Mouse (Mus musculus) spleen, adult 12 weeks (tissue): ENCODE results near the gene Atp9a.

Experiments used
- DNase-seq: peaks from one replicate; pipeline ENCODE4 v3.0.0; 2022; ENCODE audit warnings: low spot score

The Atp9a gene

DNA sequence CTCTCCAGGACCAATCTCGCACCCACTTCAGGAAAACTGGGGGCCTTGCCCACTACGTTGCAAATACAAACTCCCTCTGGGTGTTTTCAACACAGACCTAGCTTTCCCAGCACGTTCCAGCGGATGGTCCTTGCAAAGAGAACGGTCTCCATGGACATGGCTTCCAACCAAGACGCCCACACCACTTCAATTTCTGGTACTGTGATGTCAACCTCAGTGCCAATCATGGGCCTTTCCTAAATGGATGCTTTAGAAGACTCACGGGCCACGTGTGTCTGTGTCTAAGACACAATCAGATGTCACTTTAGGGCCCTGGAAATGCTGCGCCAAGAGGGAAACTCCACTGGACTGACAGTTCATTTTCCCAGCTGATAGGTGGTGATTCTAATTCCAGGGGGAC, 60.7 kb downstream of the Atp9a start:
- DNase-seq: no peak

DNA sequence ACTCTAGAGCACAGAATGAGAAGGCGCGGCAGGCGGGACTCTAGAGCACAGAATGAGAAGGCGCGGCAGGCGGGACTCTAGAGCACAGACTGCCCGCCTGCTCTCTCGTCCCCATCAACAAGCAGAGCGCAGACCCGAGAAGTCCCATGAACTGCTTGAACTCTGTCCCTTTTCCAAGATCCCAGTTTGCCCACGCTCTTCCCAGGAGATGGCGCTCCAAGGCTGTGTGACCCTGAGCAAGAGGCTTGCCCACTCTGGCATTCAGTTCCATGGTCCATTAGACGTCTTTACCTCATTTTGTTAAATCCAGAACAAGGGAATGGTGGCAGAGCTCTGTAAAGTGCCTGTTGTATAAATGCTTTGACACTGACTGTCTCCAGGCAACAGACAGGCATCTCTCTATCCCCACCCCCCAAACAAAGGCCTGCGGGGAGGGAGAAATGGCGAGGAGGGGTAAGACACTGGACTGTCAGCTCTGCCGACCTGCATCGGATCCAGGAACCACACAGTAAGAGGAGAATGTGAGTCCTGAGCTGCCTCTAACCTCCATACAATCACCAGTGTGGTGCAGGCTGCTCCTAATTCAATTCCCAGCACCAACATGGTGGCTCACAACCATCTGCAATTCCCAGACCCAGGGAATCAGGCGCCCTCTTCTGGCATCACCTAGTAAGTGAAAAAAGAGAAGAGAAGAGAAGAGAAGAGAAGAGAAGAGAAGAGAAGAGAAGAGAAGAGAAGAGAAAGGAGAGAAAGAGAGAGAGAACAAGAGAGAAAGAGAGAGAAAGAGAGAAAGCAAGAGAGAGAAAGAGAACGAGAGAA, 62.6 kb downstream of the Atp9a start:
- no peak for DNase-seq

DNA sequence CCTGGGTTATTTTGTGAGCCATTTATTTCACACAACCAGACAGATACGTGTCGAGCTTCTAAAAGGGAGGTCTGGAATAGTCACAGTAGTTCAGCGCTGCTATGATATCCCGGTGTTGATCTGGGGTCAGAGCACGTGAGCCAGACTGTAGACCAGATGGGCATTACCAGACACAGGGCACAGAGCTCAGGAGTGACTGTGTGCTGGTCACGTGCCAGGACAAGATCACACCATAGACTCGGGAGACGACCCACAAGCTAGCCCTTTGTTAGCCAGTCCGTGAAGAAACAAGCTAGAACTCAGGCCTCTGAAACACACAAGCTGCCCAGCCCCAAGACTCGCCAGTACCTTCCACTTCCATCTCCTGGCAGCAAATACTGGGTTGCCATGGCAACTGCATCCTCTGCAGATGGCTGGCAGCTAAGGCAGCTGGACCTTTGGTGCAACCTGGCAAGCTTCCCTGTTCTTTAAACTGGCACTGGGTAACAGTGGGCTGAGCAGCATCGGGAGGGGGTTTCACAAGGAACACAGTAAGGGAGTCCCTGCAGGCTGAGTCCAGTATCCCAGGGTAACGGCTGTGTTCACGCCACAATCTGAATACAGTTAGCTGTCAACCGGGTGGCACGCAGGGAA, 63.4 kb downstream of the Atp9a start:
- no peak for DNase-seq

DNA sequence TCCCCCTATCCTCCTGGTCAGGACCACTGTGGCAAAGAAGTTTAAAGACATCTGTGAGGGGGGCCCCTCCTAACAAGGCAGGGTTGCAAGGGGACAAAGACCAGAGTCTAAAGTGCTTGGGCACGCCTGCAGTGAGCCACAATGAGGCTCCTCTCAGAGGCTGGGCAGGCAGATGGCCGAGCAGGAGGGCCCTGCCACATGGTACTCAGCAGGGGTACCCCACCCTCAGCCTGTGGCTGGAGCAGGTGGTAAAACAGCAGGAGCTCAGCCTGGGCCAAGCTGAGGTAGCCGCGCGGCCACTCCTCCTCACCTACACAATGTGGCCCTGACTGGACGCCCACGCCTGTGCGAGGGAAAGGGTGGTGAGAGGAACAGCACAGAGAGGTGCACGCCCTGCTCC, 64.6 kb downstream of the Atp9a start:
- no peak for DNase-seq

- no peak for DNase-seq
Measured at GRCm38 (mm10) chr2:168671724-168672123, 70.5 kb downstream of the Atp9a start.

- no peak for DNase-seq
Measured at GRCm38 (mm10) chr2:168670241-168670640, 72.0 kb downstream of the Atp9a start.

DNA sequence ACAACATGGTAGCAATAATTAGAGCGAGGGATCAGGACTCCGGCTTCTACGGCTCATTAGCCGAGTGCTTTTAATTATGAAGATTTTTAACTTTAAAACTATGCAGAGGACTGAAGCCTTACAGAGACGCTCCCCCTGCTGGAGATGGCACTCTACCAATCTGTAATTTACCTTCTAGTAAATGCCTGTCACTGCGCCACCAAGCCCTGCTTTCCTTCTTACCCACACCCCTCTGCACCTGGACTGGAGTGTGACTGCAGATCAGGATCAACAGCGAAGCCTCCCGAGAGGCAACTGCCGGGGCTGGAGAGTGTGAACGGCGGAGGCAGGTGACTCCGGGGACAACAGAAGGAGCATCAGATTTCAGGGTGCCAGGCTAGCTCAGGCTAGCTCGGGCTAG, 72.4 kb downstream of the Atp9a start:
- no peak for DNase-seq

DNA sequence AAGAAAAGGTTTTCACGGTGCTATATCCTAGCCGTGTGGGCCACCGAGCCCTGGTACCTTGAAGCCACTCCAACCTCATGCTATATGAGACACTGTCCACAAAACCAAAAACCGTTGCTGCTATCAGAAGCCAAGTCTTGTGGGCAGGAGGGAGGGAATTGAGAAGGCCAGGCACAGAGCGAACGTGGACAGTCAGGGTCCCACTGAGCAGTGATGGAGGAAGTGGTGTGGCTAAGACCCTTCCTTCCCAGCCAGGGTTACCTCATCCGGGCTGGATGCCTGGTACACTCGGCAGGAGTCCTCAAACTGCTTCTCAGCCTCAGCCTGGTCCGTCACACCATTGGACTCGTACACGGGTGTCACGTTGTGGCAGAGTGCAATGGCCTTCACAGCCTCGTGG, 74.5 kb downstream of the Atp9a start:
- DNase-seq: no peak

DNA sequence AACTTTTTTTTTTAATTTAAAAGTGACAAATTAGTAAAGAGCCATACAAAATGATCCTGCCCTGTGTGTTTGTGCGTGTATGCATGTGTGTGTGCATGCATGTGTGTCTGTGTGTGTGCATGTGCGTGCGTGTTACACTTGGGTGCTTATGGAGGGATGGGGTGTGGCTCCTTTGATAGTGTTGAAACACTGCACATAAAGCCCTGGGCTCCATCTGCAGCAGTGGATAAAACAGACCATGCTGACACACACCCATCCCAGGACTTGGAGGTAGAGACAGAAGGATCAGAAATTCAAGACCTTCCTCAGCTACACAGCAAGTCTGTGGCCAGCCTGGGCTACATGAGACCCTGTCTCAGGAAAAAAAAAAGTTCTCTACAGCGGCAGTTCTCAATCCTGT, 76.5 kb downstream of the Atp9a start:
- no peak for DNase-seq

DNA sequence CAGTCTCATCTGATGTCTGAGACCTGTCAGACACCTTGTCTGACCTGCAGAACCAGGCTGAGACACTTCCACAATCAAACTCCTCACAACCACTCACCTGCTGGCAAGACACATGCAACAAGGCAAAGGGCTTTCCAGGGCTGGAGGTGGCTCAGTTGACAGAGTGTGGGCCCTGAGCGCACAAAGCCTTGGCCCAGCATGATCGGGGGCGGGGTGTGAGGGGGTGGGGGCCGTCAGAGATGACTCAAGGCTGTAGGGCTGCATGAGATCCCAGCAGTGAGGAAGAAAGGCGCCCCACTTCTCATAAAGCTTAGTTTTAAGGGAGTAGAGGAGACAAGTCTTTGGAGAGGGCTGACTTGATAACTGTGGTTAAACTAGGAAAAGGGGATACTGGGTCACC, 78.5 kb downstream of the Atp9a start:
- no peak for DNase-seq

DNA sequence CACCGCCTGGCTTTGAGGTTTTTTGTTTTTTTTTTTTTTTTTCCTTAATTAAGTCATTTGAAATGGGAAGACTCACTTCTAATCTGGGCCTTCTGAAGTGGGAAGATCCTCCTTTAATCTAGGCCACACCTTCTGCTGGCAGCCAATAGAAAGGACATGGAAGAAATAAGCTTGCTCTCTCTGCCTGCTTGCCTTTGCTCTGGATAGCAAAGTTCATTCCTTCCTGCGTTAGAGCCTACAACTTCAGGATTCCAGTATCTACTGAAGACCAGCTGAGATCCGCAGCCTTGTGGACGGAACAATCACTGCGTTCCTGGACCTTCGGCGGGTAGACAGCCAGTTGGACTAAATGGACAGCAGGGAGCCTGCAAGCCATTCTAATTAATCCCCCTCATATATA, 79.0 kb downstream of the Atp9a start:
- DNase-seq: no peak

DNA sequence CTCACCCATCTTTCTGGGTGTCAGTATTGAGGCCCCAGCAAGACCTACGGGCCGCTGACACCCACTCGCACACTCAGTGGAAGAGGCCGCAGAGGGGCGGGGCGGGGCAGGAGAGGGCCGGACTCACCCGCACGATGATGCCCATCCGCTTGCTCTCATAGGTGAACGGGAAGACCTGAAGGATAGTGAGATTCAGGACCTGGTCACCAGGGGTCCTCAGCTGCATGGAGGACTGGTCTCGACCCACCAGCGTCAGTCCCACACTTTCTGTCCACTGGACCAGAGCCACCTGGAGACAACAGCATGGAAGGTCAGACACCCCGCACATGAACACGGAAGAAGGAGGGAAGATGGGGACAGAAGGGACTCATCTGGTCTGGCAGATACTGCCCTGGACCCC, 80.4 kb downstream of the Atp9a start:
- no peak for DNase-seq

- no peak for DNase-seq
Measured at GRCm38 (mm10) chr2:168660344-168660743, 81.9 kb downstream of the Atp9a start.

DNA sequence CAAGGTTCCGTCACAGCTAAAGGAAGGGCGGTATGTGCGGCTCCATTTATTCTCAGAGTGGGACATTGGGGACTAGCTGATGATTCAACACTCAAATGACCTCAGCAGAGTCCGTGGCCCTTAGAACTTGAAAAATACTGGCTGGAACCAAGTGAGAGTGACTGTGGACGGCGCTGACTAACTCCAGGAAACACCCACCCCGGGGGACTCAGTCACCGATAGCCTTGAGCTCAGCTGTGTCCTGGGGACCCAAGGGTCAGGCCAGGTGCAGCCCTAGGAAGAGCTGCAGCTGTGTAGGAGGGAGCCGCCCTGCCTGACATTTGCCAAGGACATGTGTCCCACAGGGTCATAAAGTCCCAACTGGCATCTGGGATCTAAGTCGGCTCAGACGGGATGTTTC, 83.7 kb downstream of the Atp9a start:
- DNase-seq: no peak

DNA sequence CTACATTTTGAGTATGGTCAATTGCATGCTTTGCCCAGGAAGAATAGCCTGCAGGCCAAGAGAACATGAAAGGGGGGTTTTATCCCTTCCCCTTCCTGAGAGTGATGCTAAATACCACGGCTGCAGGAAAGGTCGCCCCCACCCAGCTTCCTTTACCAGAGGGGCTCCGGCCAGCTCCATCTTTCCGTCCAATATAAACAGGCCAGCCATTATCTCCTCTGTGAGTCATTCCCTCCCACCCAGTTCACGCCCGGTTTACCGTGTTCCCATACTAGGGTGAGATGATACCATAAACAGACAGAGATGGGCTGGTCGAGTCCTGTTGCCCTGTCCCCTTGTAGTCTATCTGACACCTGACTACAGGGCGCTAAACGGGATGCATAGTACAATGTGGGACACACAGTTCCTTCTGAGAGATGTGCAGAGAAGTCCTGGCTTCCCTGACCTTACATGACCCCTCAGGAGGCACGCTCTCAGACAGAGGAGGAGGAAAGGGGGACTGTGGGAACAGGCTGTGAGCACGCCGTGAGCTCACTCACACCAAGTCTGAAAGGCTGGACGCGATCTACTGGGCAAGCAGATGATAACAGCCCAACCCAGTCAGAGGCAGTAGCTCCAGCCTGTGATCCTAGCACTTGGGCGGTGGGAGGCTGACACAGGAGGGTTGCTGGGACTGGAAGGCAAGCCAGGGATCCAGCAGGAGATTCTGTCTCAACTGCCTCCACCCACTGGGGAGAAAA, 85.5 kb downstream of the Atp9a start:
- DNase-seq: no peak

DNA sequence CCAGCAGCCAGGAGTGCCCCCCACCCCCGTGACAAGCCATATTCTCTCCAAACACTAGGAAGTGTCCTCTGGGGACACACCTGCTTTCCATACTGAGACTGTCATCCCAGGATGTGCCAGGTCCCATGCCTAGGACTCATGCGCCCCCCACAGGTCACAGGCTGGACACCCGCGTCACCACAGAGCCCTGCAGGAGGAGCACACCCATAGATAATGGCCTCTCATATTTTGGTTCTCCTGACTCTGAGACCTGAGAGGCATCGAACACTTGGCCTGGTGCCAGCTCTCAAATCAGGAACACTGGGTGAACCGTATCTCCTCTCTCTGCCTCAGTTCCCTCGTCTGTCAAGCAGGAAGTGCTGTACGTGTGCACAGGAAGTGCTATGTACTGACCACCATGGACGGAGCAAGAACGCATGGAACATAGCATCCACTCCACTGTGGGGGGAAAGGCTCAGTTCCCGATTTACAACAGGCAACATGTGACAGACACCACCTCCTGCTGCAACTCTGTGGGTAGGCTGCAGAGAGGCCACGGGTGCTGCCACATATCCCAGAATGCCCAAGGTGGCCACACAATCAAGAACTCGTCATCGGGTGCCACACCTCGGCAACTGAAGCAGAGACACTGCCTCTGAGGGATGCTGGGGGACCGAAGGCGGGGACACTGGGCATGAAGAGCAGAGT, 87.1 kb downstream of the Atp9a start:
- DNase-seq: no peak

GRCm38 (mm10) chr2:168654482-168654881, 87.7 kb downstream of the Atp9a start:
- DNase-seq: no peak

DNA sequence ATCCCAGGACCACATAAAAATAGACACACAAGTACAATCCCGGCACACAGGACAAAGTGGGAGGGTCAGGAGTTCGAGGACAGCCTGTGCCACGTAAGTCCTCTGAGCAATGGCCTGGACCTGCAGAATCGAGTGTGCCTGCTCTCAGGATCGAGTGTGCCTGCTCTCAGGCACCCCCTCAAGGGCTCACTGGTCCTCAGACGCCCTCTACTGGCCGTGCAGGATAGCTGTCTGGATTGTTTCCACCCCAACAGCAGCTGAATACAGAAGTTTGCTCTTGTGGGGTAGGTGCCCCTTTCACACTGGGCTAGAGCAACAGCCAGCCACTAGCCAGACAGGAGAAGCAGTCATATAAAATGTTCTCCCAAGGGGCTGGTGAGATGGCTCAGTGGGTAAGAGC, 90.5 kb downstream of the Atp9a start:
- DNase-seq: no peak

DNA sequence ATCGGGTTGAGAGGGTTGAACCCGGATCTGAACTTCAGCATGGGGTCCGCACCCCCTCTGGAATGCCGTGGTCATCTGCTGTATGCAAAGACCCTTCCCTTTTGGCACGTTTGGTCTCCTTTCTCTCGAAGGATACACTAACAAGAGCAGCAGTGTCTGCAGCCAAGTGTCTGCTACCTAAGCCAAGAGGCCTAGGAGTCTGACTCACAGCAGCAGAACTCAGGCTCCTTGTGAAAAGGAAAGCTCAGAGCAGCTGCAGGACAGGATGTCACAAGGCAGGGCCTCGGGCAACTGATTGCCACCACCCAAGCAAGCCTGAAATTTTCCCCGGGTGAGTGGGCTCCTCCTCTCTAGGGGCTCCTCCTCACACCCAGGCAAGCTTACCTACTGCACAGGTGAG, 94.0 kb downstream of the Atp9a start:
- DNase-seq: no peak

DNA sequence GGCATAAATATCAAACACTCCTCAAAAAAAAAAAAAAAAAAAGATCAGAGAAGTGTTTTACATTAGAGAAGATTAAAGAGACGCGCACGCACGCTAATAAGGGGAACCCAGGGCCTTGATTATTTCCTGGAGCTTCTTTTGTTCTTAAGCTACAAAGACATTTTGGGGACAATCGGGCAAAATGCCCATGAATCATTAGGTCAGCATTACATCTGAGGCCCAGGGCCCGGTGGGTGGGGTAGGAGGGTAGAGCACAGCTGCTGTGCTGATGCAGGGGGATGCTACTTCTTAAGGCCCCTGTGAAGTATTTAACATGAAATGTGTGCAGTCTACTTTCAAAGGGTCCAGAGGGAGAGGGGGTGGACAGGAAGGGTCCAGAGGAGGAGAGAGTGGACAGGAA, 97.4 kb downstream of the Atp9a start:
- DNase-seq: no peak

GRCm38 (mm10) chr2:168643524-168644177, 98.6 kb downstream of the Atp9a start:
- no peak for DNase-seq

- DNase-seq: no peak
Measured at GRCm38 (mm10) chr2:168642187-168642586, 100.0 kb downstream of the Atp9a start.
